Mouse (Mus musculus) limb, embryonic 13.5 days (tissue): ENCODE data around the gene Rbbp4. TPM values are rescaled to one million over a fixed set of nuclear protein-coding genes. Genes with fewer than 3 reads are reported as not detected.

ENCODE experiments used
- ATAC-seq: fragments of 200-750 bp; cut with Nextera tagmentation; 2 replicates; pipeline ENCODE4 v1.8.0; 2017; ENCODE audit warnings: low read depth, moderate number of reproducible peaks, moderate TSS enrichment; ENCODE audit not compliant: low FRiP score
- H3K27ac ChIP-seq: fragments of 300-500 bp; sonication (generic); 2 replicates; pipeline ENCODE4 v1.5.1; 2015; ENCODE audit warnings: inconsistent platforms, mild to moderate bottlenecking, moderate library complexity
- H3K27me3 ChIP-seq: fragments of 300-500 bp; sonication (generic); 2 replicates; pipeline ENCODE4 v1.6.1; 2015; ENCODE audit warnings: mild to moderate bottlenecking, inconsistent platforms
- H3K36me3 ChIP-seq: fragments of 300-500 bp; sonication (generic); 2 replicates; pipeline ENCODE4 v1.6.1; 2015; ENCODE audit warnings: inconsistent platforms, mild to moderate bottlenecking, moderate library complexity
- H3K4me1 ChIP-seq: fragments of 300-500 bp; sonication (generic); 2 replicates; pipeline ENCODE4 v1.6.1; 2015; ENCODE audit warnings: inconsistent platforms
- H3K4me2 ChIP-seq: fragments of 300-500 bp; sonication (generic); replicated peaks from 2 replicates; pipeline ENCODE4 v1.6.1; 2015; ENCODE audit warnings: inconsistent platforms, mild to moderate bottlenecking, moderate library complexity
- H3K4me3 ChIP-seq: fragments of 300-500 bp; sonication (generic); 2 replicates; pipeline ENCODE4 v1.5.1; 2015; ENCODE audit warnings: moderate library complexity, mild to moderate bottlenecking, inconsistent platforms
- H3K9ac ChIP-seq: fragments of 300-500 bp; sonication (generic); 2 replicates; pipeline ENCODE4 v1.6.1; 2015; ENCODE audit warnings: mild to moderate bottlenecking, inconsistent platforms
- H3K9me3 ChIP-seq: fragments of 300-500 bp; sonication (generic); 2 replicates; pipeline ENCODE4 v1.6.1; 2016; ENCODE audit warnings: inconsistent platforms
- WGBS: fragments of 180-500 bp; shearing (Covaris S2); methylation state at CpG from one replicate; pipeline ENCODE4 v1.1.7; 2015; 5-methylcytosine and 5-hydroxymethylcytosine counted together
- polyA plus RNA-seq: library from polyadenylated mRNA; unstranded; fragments of >200 nt; fragmentation: Nextera tagmentation; extraction: Ambion mirVana; gene quantifications from 2 replicates; pipeline ENCODE4 v1.2.1, GENCODE M21; 2015

The Rbbp4 gene
- polyA plus RNA-seq, 1 experiment from 2014 or later = 491 TPM

DNA sequence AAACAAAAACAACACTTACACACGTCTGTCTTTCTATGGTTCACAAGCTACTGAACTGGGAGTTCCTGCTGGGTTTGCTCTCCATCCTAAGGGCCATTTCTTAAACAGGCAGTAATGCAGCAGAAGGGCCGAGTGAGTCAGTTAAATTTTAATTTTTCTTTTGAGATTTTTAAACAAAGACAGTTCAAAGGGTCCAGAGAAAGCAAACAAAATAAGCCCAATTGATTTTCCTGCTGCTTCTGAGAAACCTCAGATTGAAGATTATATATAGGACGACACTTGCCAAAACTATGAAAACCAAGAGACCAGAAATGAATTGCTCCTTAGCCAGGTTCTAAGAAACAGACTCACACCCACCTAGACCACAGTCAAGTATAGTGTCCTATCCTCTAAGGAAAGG, 21.3 kb downstream of the Rbbp4 start:
- Histone ChIP-seq H3K27ac (no peak overlapping the region), H3K9me3 (no peaks in the 10 kb centered on the region), H3K4me2 (no peak overlapping the region), H3K36me3 (peaks cover 92% of the 10 kb centered on the region), H3K4me1 (no peaks in the 10 kb centered on the region), H3K9ac (no peak overlapping the region), H3K4me3 (no peak overlapping the region), H3K27me3 (no peaks in the 10 kb centered on the region)
- WGBS = 84% methylated on average over 3 of the region's 3 CpGs
- no peak for ATAC-seq

DNA sequence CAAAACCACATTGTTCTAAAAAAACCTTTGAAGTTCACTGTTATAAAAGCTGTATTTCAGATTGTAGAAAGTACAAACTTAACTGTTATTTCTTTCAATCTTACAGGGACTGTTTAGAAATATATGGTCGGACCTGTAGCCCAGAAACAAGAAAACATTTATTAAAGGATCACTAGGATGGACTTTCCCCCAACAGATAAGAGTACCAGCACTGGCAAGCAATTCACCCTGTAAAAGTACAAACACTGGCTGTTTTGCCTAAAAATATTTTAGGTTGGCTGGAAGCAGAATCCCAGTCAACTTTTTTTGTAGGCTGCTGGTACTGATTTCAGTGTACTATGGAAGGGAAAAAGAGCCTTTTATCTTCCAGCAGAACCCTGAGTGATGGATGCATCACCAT, 27.2 kb downstream of the Rbbp4 start:
- Histone ChIP-seq H3K4me1 (no peaks in the 10 kb centered on the region), H3K27ac (no peak overlapping the region), H3K4me3 (no peak overlapping the region), H3K4me2 (no peak overlapping the region), H3K27me3 (no peaks in the 10 kb centered on the region), H3K9ac (no peak overlapping the region), H3K36me3 (peaks cover 68% of the 10 kb centered on the region), H3K9me3 (no peaks in the 10 kb centered on the region)
- no peak for ATAC-seq
- 91% methylated on average over 1 of the region's 1 CpGs for WGBS

GRCm38 (mm10) chr4:129304306-129304705, 30.9 kb downstream of the Rbbp4 start:
- Histone ChIP-seq H3K4me2 (no peak overlapping the region), H3K4me1 (0 out of 2 replicates have a peak, but pooled peaks cover 1% of the 10 kb centered on the region), H3K4me3 (no peak overlapping the region), H3K36me3 (peaks cover 40% of the 10 kb centered on the region), H3K9ac (no peak overlapping the region), H3K9me3 (peaks cover 10% of the 10 kb centered on the region), H3K27ac (no peak overlapping the region), H3K27me3 (no peaks in the 10 kb centered on the region)
- 59% methylated on average over 1 of the region's 1 CpGs for WGBS
- ATAC-seq = peak; percentile 19; the same call in 1 of the 2 replicates

DNA sequence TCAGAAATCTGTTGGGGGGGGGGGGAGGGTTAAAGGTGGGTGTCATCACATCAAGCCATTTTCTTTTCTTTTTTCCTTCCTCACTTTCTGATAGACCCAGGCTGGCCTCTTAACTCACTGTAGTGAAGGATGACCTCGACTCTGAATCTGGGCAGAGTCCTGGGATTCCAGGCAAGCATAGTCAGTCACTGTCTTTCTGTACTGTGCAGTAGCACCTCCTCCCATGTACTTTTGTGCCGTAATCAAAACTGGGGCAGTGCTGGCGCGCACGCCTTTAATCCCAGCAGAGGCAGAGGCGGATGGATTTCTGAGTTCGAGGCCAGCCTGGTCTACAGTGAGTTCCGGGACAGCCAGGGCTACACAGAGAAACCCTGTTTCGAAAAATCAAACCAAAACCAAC, 31.4 kb downstream of the Rbbp4 start:
- 90% methylated on average over 9 of the region's 9 CpGs for WGBS
- Histone ChIP-seq H3K27ac (no peak overlapping the region), H3K4me3 (no peak overlapping the region)

DNA sequence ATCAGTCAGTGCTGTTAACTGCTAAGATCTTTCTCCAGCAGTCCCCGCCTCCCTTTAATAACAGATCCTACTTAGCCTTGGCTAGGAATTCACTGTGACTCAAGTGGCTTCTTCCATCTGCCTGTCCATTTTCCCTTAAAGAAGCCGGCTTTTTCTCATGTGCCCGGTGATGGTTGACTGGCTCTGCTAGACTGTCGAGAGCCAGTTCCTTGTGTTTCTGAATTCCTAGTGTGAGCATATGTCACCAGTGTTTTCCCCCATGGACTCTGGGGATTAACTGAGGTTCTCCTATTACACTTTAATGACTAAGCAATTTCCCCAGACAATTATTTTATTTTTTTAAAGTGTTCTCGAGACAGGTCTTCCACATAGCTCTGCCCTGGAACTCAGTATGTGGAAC, 31.8 kb downstream of the Rbbp4 start:
- no peak overlapping the region for H3K9ac ChIP-seq

More for the DNA sequence above, 31.4 kb downstream of the Rbbp4 start:
- H3K27me3 ChIP-seq = no peaks in the 10 kb centered on the region
- ATAC-seq = peak; percentile 10; the same call in 1 of the 2 replicates
- peaks cover 35% of the 10 kb centered on the region for H3K36me3 ChIP-seq
- H3K9me3 ChIP-seq = peaks cover 10% of the 10 kb centered on the region
- no peak overlapping the region for H3K9ac ChIP-seq
- H3K4me1 ChIP-seq = peaks cover 5% of the 10 kb centered on the region; the same call in 1 of the 2 replicates
- no peak overlapping the region for H3K4me2 ChIP-seq

DNA sequence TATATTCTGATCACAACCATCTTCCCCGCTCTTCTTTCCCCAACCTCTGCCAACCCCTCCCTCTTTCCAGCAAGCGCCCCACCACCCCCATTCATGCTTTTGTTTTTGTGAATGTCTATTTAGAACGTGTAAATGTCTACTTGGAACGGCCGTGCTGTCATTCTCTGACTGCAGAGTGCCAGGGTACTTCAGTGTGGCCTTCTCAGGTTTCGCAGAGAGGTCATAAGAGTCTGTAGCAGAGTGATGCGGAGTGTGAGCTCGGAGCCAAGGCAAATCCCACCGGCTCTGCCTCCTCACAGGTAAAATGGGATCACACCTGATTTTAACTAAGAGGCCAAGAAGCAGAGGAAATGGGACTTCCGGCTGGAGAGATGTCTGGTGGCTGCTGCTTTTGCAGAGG, 36.0 kb downstream of the Rbbp4 start:
- H3K4me1 ChIP-seq = peaks cover 14% of the 10 kb centered on the region; the same call in 1 of the 2 replicates
- ATAC-seq = no peak
- H3K9ac ChIP-seq = no peak overlapping the region
- no peak overlapping the region for H3K4me2 ChIP-seq
- no peak overlapping the region for H3K4me3 ChIP-seq
- WGBS = 47% methylated on average over 10 of the region's 10 CpGs
- peaks cover 3% of the 10 kb centered on the region; the same call in 1 of the 2 replicates for H3K36me3 ChIP-seq
- H3K27ac ChIP-seq = no peak overlapping the region
- peaks cover 10% of the 10 kb centered on the region for H3K9me3 ChIP-seq
- no peaks in the 10 kb centered on the region for H3K27me3 ChIP-seq

More for the DNA sequence above, 31.8 kb downstream of the Rbbp4 start:
- Histone ChIP-seq H3K4me2 (no peak overlapping the region), H3K4me3 (no peak overlapping the region), H3K36me3 (peaks cover 31% of the 10 kb centered on the region), H3K4me1 (peaks cover 8% of the 10 kb centered on the region; the same call in 1 of the 2 replicates), H3K9me3 (peaks cover 10% of the 10 kb centered on the region), H3K27ac (no peak overlapping the region), H3K27me3 (no peaks in the 10 kb centered on the region)
- 68% methylated on average over 5 of the region's 5 CpGs for WGBS
- ATAC-seq = 0 out of 2 replicates have a peak, but pooled peaks have one; percentile 13

- Histone ChIP-seq H3K4me3 (no peak overlapping the region), H3K36me3 (peaks cover 3% of the 10 kb centered on the region; the same call in 1 of the 2 replicates), H3K27me3 (no peaks in the 10 kb centered on the region), H3K27ac (no peak overlapping the region), H3K4me2 (no peak overlapping the region), H3K9ac (no peak overlapping the region), H3K4me1 (peaks cover 24% of the 10 kb centered on the region), H3K9me3 (peaks cover 10% of the 10 kb centered on the region)
- 79% methylated on average over 4 of the region's 4 CpGs for WGBS
- peak; percentile 21; the same call in 1 of the 2 replicates for ATAC-seq
Measured at GRCm38 (mm10) chr4:129297724-129298123, 37.4 kb downstream of the Rbbp4 start.

GRCm38 (mm10) chr4:129296066-129296465, 39.1 kb downstream of the Rbbp4 start:
- 88% methylated on average over 7 of the region's 7 CpGs for WGBS
- H3K36me3 ChIP-seq = no peaks in the 10 kb centered on the region
- no peak for ATAC-seq
- no peak overlapping the region for H3K9ac ChIP-seq
- H3K27ac ChIP-seq = no peak overlapping the region
- H3K4me1 ChIP-seq = peaks cover 24% of the 10 kb centered on the region
- H3K9me3 ChIP-seq = peaks cover 4% of the 10 kb centered on the region
- H3K27me3 ChIP-seq = no peaks in the 10 kb centered on the region
- H3K4me3 ChIP-seq = no peak overlapping the region
- H3K4me2 ChIP-seq = no peak overlapping the region

GRCm38 (mm10) chr4:129295188-129295587, 40.0 kb downstream of the Rbbp4 start:
- H3K27ac ChIP-seq = no peak overlapping the region
- WGBS = 81% methylated on average over 2 of the region's 2 CpGs
- no peaks in the 10 kb centered on the region for H3K27me3 ChIP-seq
- peaks cover 4% of the 10 kb centered on the region; the same call in 1 of the 2 replicates for H3K9me3 ChIP-seq
- H3K9ac ChIP-seq = no peak overlapping the region
- no peak for ATAC-seq
- H3K4me2 ChIP-seq = no peak overlapping the region
- H3K36me3 ChIP-seq = no peaks in the 10 kb centered on the region
- H3K4me3 ChIP-seq = no peak overlapping the region
- peaks cover 24% of the 10 kb centered on the region for H3K4me1 ChIP-seq

DNA sequence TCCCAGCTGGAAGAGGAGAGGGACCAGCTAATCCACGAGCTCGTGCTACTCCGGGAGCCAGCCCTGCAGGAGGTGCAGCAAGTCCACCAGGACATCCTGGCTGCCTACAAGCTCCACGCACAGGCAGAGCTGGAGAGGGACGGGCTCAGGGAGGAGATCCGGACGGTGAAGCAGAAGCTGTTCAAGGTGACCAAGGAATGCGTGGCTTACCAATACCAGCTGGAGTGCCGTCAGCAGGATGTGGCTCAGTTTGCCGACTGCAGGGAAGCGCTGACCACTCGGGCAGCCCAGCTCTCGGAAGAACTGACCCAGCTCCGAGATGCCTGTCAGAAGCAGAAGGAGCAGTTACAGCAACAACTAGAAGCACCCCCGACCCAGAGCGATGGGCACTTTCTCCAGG, 41.5 kb downstream of the Rbbp4 start:
- ATAC-seq = no peak
- Histone ChIP-seq H3K36me3 (no peaks in the 10 kb centered on the region), H3K27ac (no peak overlapping the region), H3K9me3 (no peaks in the 10 kb centered on the region), H3K4me2 (peak overlapping the region; percentile 37), H3K9ac (no peak overlapping the region), H3K4me3 (no peak overlapping the region), H3K4me1 (peaks cover 19% of the 10 kb centered on the region), H3K27me3 (peaks cover 1% of the 10 kb centered on the region; the same call in 1 of the 2 replicates)
- 26% methylated on average over 16 of the region's 16 CpGs for WGBS

DNA sequence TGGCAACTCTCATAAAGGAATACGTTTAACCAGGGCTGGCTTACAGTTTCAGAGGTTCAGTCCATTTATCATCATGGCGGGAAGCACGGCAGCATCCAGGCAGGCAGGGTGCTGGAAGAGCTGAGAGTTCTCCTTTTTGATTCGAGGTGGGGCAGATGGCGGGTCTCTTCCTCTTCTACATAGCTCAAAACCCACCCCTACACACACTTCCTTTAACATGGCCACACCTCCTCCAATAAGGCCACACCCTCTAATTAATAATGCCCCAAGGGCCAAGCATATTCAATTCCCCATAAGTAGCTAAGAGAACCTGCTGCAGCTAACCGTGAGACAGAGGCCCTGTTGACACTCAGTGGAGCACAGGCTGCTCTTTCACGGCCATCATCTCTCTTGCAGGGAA, 42.3 kb downstream of the Rbbp4 start:
- H3K9ac ChIP-seq = no peak overlapping the region
- WGBS = 65% methylated on average over 7 of the region's 7 CpGs
- H3K9me3 ChIP-seq = no peaks in the 10 kb centered on the region
- H3K4me1 ChIP-seq = peaks cover 11% of the 10 kb centered on the region
- no peak overlapping the region for H3K4me3 ChIP-seq
- H3K36me3 ChIP-seq = no peaks in the 10 kb centered on the region
- no peak overlapping the region for H3K27ac ChIP-seq
- no peak for ATAC-seq
- H3K4me2 ChIP-seq = no peak overlapping the region
- H3K27me3 ChIP-seq = peaks cover 10% of the 10 kb centered on the region

GRCm38 (mm10) chr4:129289671-129290070, 45.5 kb downstream of the Rbbp4 start:
- 83% methylated on average over 8 of the region's 8 CpGs for WGBS

GRCm38 (mm10) chr4:129288067-129288466, 47.1 kb downstream of the Rbbp4 start:
- Histone ChIP-seq H3K27ac (no peak overlapping the region), H3K4me3 (peak overlapping the region; percentile 55), H3K27me3 (peaks cover 31% of the 10 kb centered on the region), H3K9ac (peak overlapping the region; percentile 31; the same call in 1 of the 2 replicates), H3K9me3 (no peaks in the 10 kb centered on the region), H3K36me3 (no peaks in the 10 kb centered on the region), H3K4me1 (peaks cover 19% of the 10 kb centered on the region), H3K4me2 (peak overlapping the region; percentile 96)
- WGBS = 34% methylated on average over 3 of the region's 3 CpGs
- ATAC-seq = peak; percentile 41; the same call in 1 of the 2 replicates

More at GRCm38 (mm10) chr4:129289671-129290070, 45.5 kb downstream of the Rbbp4 start:
- H3K9me3 ChIP-seq = no peaks in the 10 kb centered on the region
- no peaks in the 10 kb centered on the region for H3K36me3 ChIP-seq
- H3K9ac ChIP-seq = no peak overlapping the region
- no peak overlapping the region for H3K4me2 ChIP-seq
- ATAC-seq = no peak
- peaks cover 29% of the 10 kb centered on the region for H3K27me3 ChIP-seq
- no peak overlapping the region for H3K4me3 ChIP-seq
- no peak overlapping the region for H3K27ac ChIP-seq
- peaks cover 27% of the 10 kb centered on the region for H3K4me1 ChIP-seq
